Mouse (Mus musculus): ENCODE results near the gene Kif13a.

DNA sequence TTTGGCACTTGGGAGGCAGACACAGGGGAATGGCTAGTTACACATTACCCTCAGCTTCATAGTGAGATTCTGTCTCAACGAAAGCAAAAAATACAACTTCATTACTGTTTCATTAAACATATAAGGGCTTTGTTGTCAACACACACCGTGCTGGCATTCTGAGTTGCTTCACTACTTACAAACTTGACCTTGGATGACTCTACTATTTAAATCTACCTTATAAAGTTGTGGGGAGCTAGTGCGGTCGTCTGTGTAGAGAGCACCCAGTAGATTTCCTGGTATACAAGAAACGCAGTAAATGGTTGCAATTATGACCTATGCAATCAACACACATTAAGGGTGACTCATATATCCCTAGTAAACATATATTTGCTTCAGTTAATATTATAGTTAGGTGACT, 201.3 kb downstream of the Kif13a start:
- no peak for TF ChIP-seq CTCF (IDR thresholded peaks at IDR 0.05; ENCODE audit: borderline replicate concordance, insufficient read depth, low read depth, low read length)
- no peak for TF ChIP-seq POLR2A (IDR thresholded peaks at IDR 0.05; ENCODE audit: borderline replicate concordance, insufficient read depth, low read length)

Data from cerebellum, adult 2 months (tissue).